Mouse (Mus musculus): Measurements from ENCODE around the gene Cplx2. TPM values are rescaled to one million over a fixed set of nuclear protein-coding genes. Genes with fewer than 3 reads are reported as not detected.

The Cplx2 gene
- polyA plus RNA-seq, 1 experiment from 2014 or later: 3.5 TPM

DNA sequence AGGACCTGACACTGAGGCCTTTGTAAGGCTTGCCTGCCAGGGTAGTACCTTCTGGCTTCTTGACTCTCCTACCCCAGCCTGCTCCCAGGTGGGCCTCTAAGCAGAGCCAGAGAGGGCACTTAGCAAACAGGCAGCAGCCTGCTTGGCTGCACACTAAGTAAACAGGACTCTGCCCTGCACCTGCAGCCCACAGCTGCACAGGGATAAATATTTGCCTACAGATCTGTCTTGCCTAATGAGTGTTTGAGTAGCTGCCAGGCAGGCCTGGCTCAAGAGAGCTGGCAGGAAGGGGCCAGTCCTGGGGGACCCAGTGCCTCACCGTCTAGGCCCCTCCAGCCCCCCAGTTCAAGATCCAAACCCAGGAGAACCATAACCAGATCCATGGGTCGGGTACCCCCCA lies 54.1 kb downstream of the Cplx2 start:
- Histone ChIP-seq H3K4me3 (no peak overlapping the region), H3K9me3 (replicated peaks) (no peaks in the 10 kb centered on the region), H3K4me1 (peaks cover 11% of the 10 kb centered on the region), H3K27me3 (ENCODE audit: low read depth, poor library complexity, severe bottlenecking) (no peaks in the 10 kb centered on the region), H3K36me3 (no peaks in the 10 kb centered on the region), H3K27ac (0 out of 2 replicates have a peak overlapping the region, but pooled peaks have one; percentile 14)
- 71% methylated on average over 2 of the region's 2 CpGs for WGBS
- DNase-seq (ENCODE audit: low spot score): no peak

GRCm38 (mm10) chr13:54426781-54427655 lies 55.9 kb downstream of the Cplx2 start:
- Histone ChIP-seq H3K27ac (no peak overlapping the region), H3K27me3 (ENCODE audit: low read depth, poor library complexity, severe bottlenecking) (no peaks in the 10 kb centered on the region), H3K36me3 (no peaks in the 10 kb centered on the region), H3K4me1 (peaks cover 11% of the 10 kb centered on the region), H3K4me3 (no peak overlapping the region), H3K9me3 (replicated peaks) (no peaks in the 10 kb centered on the region)
- WGBS: 85% methylated on average over 10 of the region's 10 CpGs
- no peak for DNase-seq (ENCODE audit: low spot score)

DNA sequence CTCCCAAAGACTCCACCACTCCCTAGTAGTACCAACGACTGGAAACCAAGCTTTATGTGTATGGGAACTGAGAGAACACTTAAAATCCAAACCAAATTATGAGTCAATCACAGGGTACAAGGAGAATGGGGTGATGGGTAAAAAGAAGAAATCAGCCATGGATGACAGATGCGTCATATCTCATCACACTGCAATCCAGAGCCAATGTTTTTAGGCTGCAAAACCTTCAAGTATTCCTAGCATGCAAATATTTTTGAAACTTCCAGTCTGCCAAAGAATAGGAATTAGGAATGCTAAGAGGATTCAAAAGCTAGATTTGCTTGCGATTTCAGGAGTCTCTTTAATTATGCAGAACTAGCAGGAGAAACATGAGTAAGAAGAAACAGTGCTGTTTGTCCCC lies 57.6 kb downstream of the Cplx2 start:
- Histone ChIP-seq H3K4me3 (no peak overlapping the region), H3K36me3 (no peaks in the 10 kb centered on the region), H3K4me1 (peaks cover 11% of the 10 kb centered on the region), H3K9me3 (replicated peaks) (no peaks in the 10 kb centered on the region), H3K27ac (no peak overlapping the region), H3K27me3 (ENCODE audit: low read depth, poor library complexity, severe bottlenecking) (no peaks in the 10 kb centered on the region)
- no peak for DNase-seq (ENCODE audit: low spot score)
- 81% methylated on average over 3 of the region's 3 CpGs for WGBS

- Histone ChIP-seq H3K27me3 (ENCODE audit: low read depth, poor library complexity, severe bottlenecking) (no peaks in the 10 kb centered on the region), H3K4me3 (no peak overlapping the region), H3K4me1 (peaks cover 7% of the 10 kb centered on the region), H3K9me3 (replicated peaks) (no peaks in the 10 kb centered on the region), H3K36me3 (no peaks in the 10 kb centered on the region), H3K27ac (no peak overlapping the region)
- WGBS: 33% methylated on average over 2 of the region's 2 CpGs
- no peak for DNase-seq (ENCODE audit: low spot score)
These were observed 58.9 kb downstream of the Cplx2 start for GRCm38 (mm10) chr13:54430051-54430450.

DNA sequence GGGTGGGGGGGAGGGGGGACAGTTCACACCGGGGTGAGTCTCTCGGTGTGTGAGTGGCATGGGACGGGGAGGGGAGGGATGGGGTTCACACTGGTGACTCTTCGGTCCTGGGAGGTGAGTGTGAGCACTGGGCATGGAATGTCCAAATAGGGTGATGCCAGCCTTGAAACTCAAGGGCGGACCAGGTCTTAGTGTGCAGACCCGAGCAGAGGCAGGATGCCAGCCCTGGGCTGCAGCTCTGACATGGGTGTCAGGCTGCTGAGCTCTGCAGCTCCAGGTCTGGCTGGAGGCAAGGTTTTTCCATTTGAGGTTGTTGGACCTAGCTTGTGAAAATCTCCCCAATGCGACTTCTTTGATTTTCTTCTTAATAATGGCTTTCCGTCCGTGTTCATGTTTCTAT lies 60.0 kb downstream of the Cplx2 start:
- no peaks in the 10 kb centered on the region for H3K36me3 ChIP-seq
- H3K4me3 ChIP-seq: no peak overlapping the region
- peaks cover 5% of the 10 kb centered on the region for H3K4me1 ChIP-seq
- 86% methylated on average over 9 of the region's 9 CpGs for WGBS
- DNase-seq (ENCODE audit: low spot score): no peak
- H3K27ac ChIP-seq: no peak overlapping the region
- no peaks in the 10 kb centered on the region for H3K27me3 ChIP-seq (ENCODE audit: low read depth, poor library complexity, severe bottlenecking)
- H3K9me3 ChIP-seq (replicated peaks): no peaks in the 10 kb centered on the region

Other genes starting within 250 kb of the Cplx2 start
- gene Hrh2, start 179.2 kb upstream of the Cplx2 start, polyA plus RNA-seq (2016; fragmentation: Nextera tagmentation; extraction: Ambion mirVana): 0.05 TPM in 1 of 2 replicates, not detected in the other
- gene Thoc3, start 97.5 kb downstream of the Cplx2 start, polyA plus RNA-seq (2016; fragmentation: Nextera tagmentation; extraction: Ambion mirVana): 189 and 192 TPM in 2 replicates
- gene Simc1, start 132.4 kb downstream of the Cplx2 start, polyA plus RNA-seq (2016; fragmentation: Nextera tagmentation; extraction: Ambion mirVana): 20.6 and 21.1 TPM in 2 replicates
- 198 TPM in 2 replicates for gene 4833439L19Rik, start 194.1 kb downstream of the Cplx2 start, polyA plus RNA-seq (2016; fragmentation: Nextera tagmentation; extraction: Ambion mirVana)
- gene Arl10, start 203.7 kb downstream of the Cplx2 start, polyA plus RNA-seq (2016; fragmentation: Nextera tagmentation; extraction: Ambion mirVana): 28.8 and 31.5 TPM in 2 replicates
- 112 and 143 TPM in 2 replicates for gene Nop16, start 218.7 kb downstream of the Cplx2 start, polyA plus RNA-seq (2016; fragmentation: Nextera tagmentation; extraction: Ambion mirVana)
- gene Higd2a, start 218.9 kb downstream of the Cplx2 start, polyA plus RNA-seq (2016; fragmentation: Nextera tagmentation; extraction: Ambion mirVana): 143 and 148 TPM in 2 replicates
- gene Cltb, start 240.0 kb downstream of the Cplx2 start, polyA plus RNA-seq (2016; fragmentation: Nextera tagmentation; extraction: Ambion mirVana): 8.5 and 12.3 TPM in 2 replicates

Data from limb, embryonic 10.5 days (tissue).